ENCODE assay signal across 17 mouse cellular contexts in genomic region chr10:80204055-80204454, GRCm38 (mm10). TPM values are rescaled to one million over a fixed set of nuclear protein-coding genes. Genes with fewer than 3 reads are reported as not detected.
DNase-seq lines count a peak whose midpoint lies in the region; ATAC-seq and TF ChIP-seq lines count a peak whose summit lies in the region.
"Had no signal": no experiment of that assay in that cellular context is flagged by ENCODE, and none has a peak within 500 bp of the region (broad histone marks: within the 10 kb centered on the region; RNA-seq: fewer than 3 reads in every experiment).

No protein-coding gene starts in this region.

- H3K4me2 ChIP-seq in heart, embryonic 13.5 days, result no peak overlapping the region
- H3K4me2 ChIP-seq in forebrain, embryonic 13.5 days, result no peak overlapping the region
- H3K4me2 ChIP-seq in midbrain, embryonic 13.5 days (replicated peaks), result no peak overlapping the region
- H3K4me2 ChIP-seq: kidney, embryonic 15.5 days had no signal

- no peak overlapping the region for H3K27ac ChIP-seq in heart, embryonic 13.5 days (replicated peaks)
- no peak overlapping the region for H3K27ac ChIP-seq in heart, embryonic 10.5 days
- H3K27ac ChIP-seq in ES-E14 (ENCODE audit: insufficient read depth, low read depth, low read length, poor library complexity, severe bottlenecking), result no peak overlapping the region
- peak overlapping the region; percentile 54 for H3K27ac ChIP-seq in forebrain, embryonic 13.5 days
- H3K27ac ChIP-seq in midbrain, embryonic 13.5 days, result peak overlapping the region; percentile 71
- H3K27ac ChIP-seq: kidney, embryonic 15.5 days had no signal

- H3K36me3 ChIP-seq in heart, embryonic 13.5 days, result no peaks in the 10 kb centered on the region
- no peaks in the 10 kb centered on the region for H3K36me3 ChIP-seq in heart, embryonic 10.5 days
- no peaks in the 10 kb centered on the region for H3K36me3 ChIP-seq in ES-E14 (ENCODE audit: control insufficient read depth, insufficient read depth, low read length, poor library complexity, severe bottlenecking)
- H3K36me3 ChIP-seq in forebrain, embryonic 13.5 days (ENCODE audit: poor library complexity, severe bottlenecking), result no peaks in the 10 kb centered on the region
- H3K36me3 ChIP-seq in midbrain, embryonic 13.5 days, result no peaks in the 10 kb centered on the region
- H3K36me3 ChIP-seq: kidney, embryonic 15.5 days had no signal

- no peaks in the 10 kb centered on the region for H3K9me3 ChIP-seq in heart, embryonic 13.5 days
- H3K9me3 ChIP-seq in heart, embryonic 10.5 days, result no peaks in the 10 kb centered on the region
- H3K9me3 ChIP-seq in ES-E14 (ENCODE audit: control insufficient read depth, insufficient read depth, low read depth, low read length), result no peaks in the 10 kb centered on the region
- no peaks in the 10 kb centered on the region for H3K9me3 ChIP-seq in forebrain, embryonic 13.5 days (replicated peaks)
- H3K9me3 ChIP-seq in midbrain, embryonic 13.5 days, result no peaks in the 10 kb centered on the region
- H3K9me3 ChIP-seq: kidney, embryonic 15.5 days had no signal

- no peak for DNase-seq in heart, embryonic 10.5 days (ENCODE audit: low spot score)
- no peak for DNase-seq in ES-E14 (ENCODE audit: low read depth, low spot score)
- no peak for DNase-seq in lung, postnatal 14 days
- DNase-seq in right cerebral cortex, adult 2 months (ENCODE audit: low spot score in 2 of 2), result no peak
- no peak for DNase-seq in left cerebral cortex, adult 18-20 months (ENCODE audit: low spot score in 2 of 2)
- DNase-seq: adrenal gland, adult 8-10 months; cerebellum, adult 2 months; heart, adult 11 months; liver, postnatal 0 days; lung, postnatal 4 days; spleen, adult 18-20 months; thymus, postnatal 25 days had no signal

- H3K4me3 ChIP-seq in heart, embryonic 13.5 days, result no peak overlapping the region
- no peak overlapping the region for H3K4me3 ChIP-seq in heart, embryonic 10.5 days
- no peak overlapping the region for H3K4me3 ChIP-seq in ES-E14 (ENCODE audit: insufficient read depth in 1 of 2, low read depth in 1 of 2, low read length in 2 of 2, poor library complexity in 1 of 2, severe bottlenecking in 1 of 2)
- no peak overlapping the region for H3K4me3 ChIP-seq in forebrain, embryonic 13.5 days
- no peak overlapping the region for H3K4me3 ChIP-seq in midbrain, embryonic 13.5 days (replicated peaks)
- H3K4me3 ChIP-seq: kidney, embryonic 15.5 days had no signal

- H3K4me1 ChIP-seq in heart, embryonic 13.5 days, result peaks cover 9% of the 10 kb centered on the region
- H3K4me1 ChIP-seq in heart, embryonic 10.5 days, result peaks cover 18% of the 10 kb centered on the region
- H3K4me1 ChIP-seq in ES-E14 (ENCODE audit: control insufficient read depth in 2 of 2, insufficient read depth in 2 of 2, low read length in 2 of 2, poor library complexity in 1 of 2), result peaks cover 2 to 20% of the 10 kb centered on the region in 2 experiments; a peak in 2 of 4 replicates
- H3K4me1 ChIP-seq in forebrain, embryonic 13.5 days, result peaks cover 32% of the 10 kb centered on the region
- H3K4me1 ChIP-seq in midbrain, embryonic 13.5 days (replicated peaks), result peaks cover 46% of the 10 kb centered on the region

- in situ Hi-C loops in ES-E14 (cut with MboI; ENCODE audit: low sequenced_read_pairs in 2 of 2, unreplicated experiment in 2 of 2), result no loop called here

- H3K27me3 ChIP-seq in heart, embryonic 13.5 days (replicated peaks), result peaks cover 23% of the 10 kb centered on the region
- H3K27me3 ChIP-seq in heart, embryonic 10.5 days (ENCODE audit: insufficient read depth, poor library complexity, severe bottlenecking), result peaks cover 23% of the 10 kb centered on the region
- H3K27me3 ChIP-seq in forebrain, embryonic 13.5 days, result no peaks in the 10 kb centered on the region
- H3K27me3 ChIP-seq in midbrain, embryonic 13.5 days, result no peaks in the 10 kb centered on the region

- ATAC-seq in heart, embryonic 13.5 days (ENCODE audit: extremely low read depth, insufficient number of reproducible peaks, low FRiP score, low TSS enrichment), result no peak
- no peak for ATAC-seq in forebrain, embryonic 13.5 days
- ATAC-seq in midbrain, embryonic 13.5 days, result no peak
- ATAC-seq: inflammation-experienced regulatory T-cells, adult 6 months; liver, postnatal 0 days had no signal

- peak overlapping the region; percentile 19 for H3K9ac ChIP-seq in heart, embryonic 13.5 days
- H3K9ac ChIP-seq in ES-E14 (ENCODE audit: insufficient read depth, low read depth, low read length, poor library complexity, severe bottlenecking), result peak overlapping the region; percentile 20; the same call in 1 of the 2 replicates
- H3K9ac ChIP-seq in forebrain, embryonic 13.5 days, result peak overlapping the region; percentile 38; the same call in 1 of the 2 replicates
- H3K9ac ChIP-seq in midbrain, embryonic 13.5 days (replicated peaks), result peak overlapping the region; percentile 11; the same call in 1 of the 2 replicates
- H3K9ac ChIP-seq: kidney, embryonic 15.5 days; liver, postnatal 0 days had no signal

- WGBS in heart, embryonic 13.5 days, result 30% methylated on average over 7 of the region's 7 CpGs
- 39% methylated on average over 7 of the region's 7 CpGs for WGBS in heart, embryonic 10.5 days
- WGBS in forebrain, embryonic 13.5 days, result 8% methylated on average over 7 of the region's 7 CpGs
- WGBS in midbrain, embryonic 13.5 days, result 9% methylated on average over 7 of the region's 7 CpGs

TF ChIP-seq in ES-E14, 5 proteins besides CTCF, POLR2A, EP300 and RAD21:
- TF ChIP-seq HCFC1 (IDR thresholded peaks at IDR 0.05; ENCODE audit: borderline replicate concordance, insufficient read depth, low read length) (no peak), ZNF384 (IDR thresholded peaks at IDR 0.05; ENCODE audit: low read depth, low read length) (peak; percentile 86)

RNA-seq across cellular contexts. Expression of gene Mum1, which starts 22.2 kb away (rescaled TPM):
- polyA plus RNA-seq in heart, embryonic 13.5 days (2015; fragmentation: Nextera tagmentation; extraction: Ambion mirVana), result 41.7 and 43.7 TPM in 2 replicates
- polyA plus RNA-seq in heart, embryonic 10.5 days (2016; fragmentation: Nextera tagmentation; extraction: Ambion mirVana), result 56.4 and 76.5 TPM in 2 replicates
- total RNA-seq in ES-E14 (2012; rRNA removed), result 80.8 and 115 TPM in 2 replicates
- 62.1 and 64.7 TPM in 2 replicates for polyA plus RNA-seq in forebrain, embryonic 13.5 days (2015; fragmentation: Nextera tagmentation; extraction: Ambion mirVana)
- 91.4 and 98.4 TPM in 2 replicates for polyA plus RNA-seq in midbrain, embryonic 13.5 days (2015; fragmentation: Nextera tagmentation; extraction: Ambion mirVana)
- total RNA-seq in left cerebral cortex, adult 18-20 months (2021), result 10 to 100 TPM; 32.2 to 39.3 TPM

RNA-seq across cellular contexts. Expression of gene Efna2, which starts 24.8 kb away (rescaled TPM):
- polyA plus RNA-seq in heart, embryonic 13.5 days (2015; fragmentation: Nextera tagmentation; extraction: Ambion mirVana), result 8.5 and 10.6 TPM in 2 replicates
- polyA plus RNA-seq in heart, embryonic 10.5 days (2016; fragmentation: Nextera tagmentation; extraction: Ambion mirVana), result 14.9 and 20.6 TPM in 2 replicates
- total RNA-seq in ES-E14 (2012; rRNA removed), result 2.7 and 3.4 TPM in 2 replicates
- polyA plus RNA-seq in forebrain, embryonic 13.5 days (2015; fragmentation: Nextera tagmentation; extraction: Ambion mirVana), result 17.7 and 19.5 TPM in 2 replicates
- polyA plus RNA-seq in midbrain, embryonic 13.5 days (2015; fragmentation: Nextera tagmentation; extraction: Ambion mirVana), result 34.5 and 41.3 TPM in 2 replicates
- 1 to 10 TPM; 7.0 to 8.2 TPM for total RNA-seq in left cerebral cortex, adult 18-20 months (2021)
- polyA plus RNA-seq: inflammation-experienced regulatory T-cells, adult 6 months had no signal

RNA-seq across cellular contexts. Expression of gene 1600002K03Rik, which starts 31.3 kb away (rescaled TPM):
- polyA plus RNA-seq in heart, embryonic 13.5 days (2015; fragmentation: Nextera tagmentation; extraction: Ambion mirVana), result 10.4 and 13.1 TPM in 2 replicates
- polyA plus RNA-seq in heart, embryonic 10.5 days (2016; fragmentation: Nextera tagmentation; extraction: Ambion mirVana), result 11.7 and 13.9 TPM in 2 replicates
- 25.4 and 31.2 TPM in 2 replicates for total RNA-seq in ES-E14 (2012; rRNA removed)
- polyA plus RNA-seq in forebrain, embryonic 13.5 days (2015; fragmentation: Nextera tagmentation; extraction: Ambion mirVana), result 12.2 and 12.6 TPM in 2 replicates
- polyA plus RNA-seq in midbrain, embryonic 13.5 days (2015; fragmentation: Nextera tagmentation; extraction: Ambion mirVana), result 11.9 and 14.5 TPM in 2 replicates
- total RNA-seq in left cerebral cortex, adult 18-20 months (2021), result 1 to 10 TPM; 6.8 to 7.0 TPM

RNA-seq across cellular contexts. Expression of gene Cirbp, which starts 38.3 kb away (rescaled TPM):
- polyA plus RNA-seq in heart, embryonic 13.5 days (2015; fragmentation: Nextera tagmentation; extraction: Ambion mirVana), result 87.9 and 96.4 TPM in 2 replicates
- 85.7 and 98.0 TPM in 2 replicates for polyA plus RNA-seq in heart, embryonic 10.5 days (2016; fragmentation: Nextera tagmentation; extraction: Ambion mirVana)
- 69.6 and 105 TPM in 2 replicates for total RNA-seq in ES-E14 (2012; rRNA removed)
- polyA plus RNA-seq in forebrain, embryonic 13.5 days (2015; fragmentation: Nextera tagmentation; extraction: Ambion mirVana), result 274 and 308 TPM in 2 replicates
- 354 and 412 TPM in 2 replicates for polyA plus RNA-seq in midbrain, embryonic 13.5 days (2015; fragmentation: Nextera tagmentation; extraction: Ambion mirVana)
- 10 to 100 TPM; 89.7 to 94.6 TPM for total RNA-seq in left cerebral cortex, adult 18-20 months (2021)

RNA-seq across cellular contexts. Expression of gene Ndufs7, which starts 44.9 kb away (rescaled TPM):
- polyA plus RNA-seq in heart, embryonic 13.5 days (2015; fragmentation: Nextera tagmentation; extraction: Ambion mirVana), result 527 and 606 TPM in 2 replicates
- polyA plus RNA-seq in heart, embryonic 10.5 days (2016; fragmentation: Nextera tagmentation; extraction: Ambion mirVana), result 432 and 538 TPM in 2 replicates
- total RNA-seq in ES-E14 (2012; rRNA removed), result 205 and 290 TPM in 2 replicates
- polyA plus RNA-seq in forebrain, embryonic 13.5 days (2015; fragmentation: Nextera tagmentation; extraction: Ambion mirVana), result 267 and 274 TPM in 2 replicates
- 244 and 265 TPM in 2 replicates for polyA plus RNA-seq in midbrain, embryonic 13.5 days (2015; fragmentation: Nextera tagmentation; extraction: Ambion mirVana)
- 100 to 1,000 TPM; 219 to 232 TPM for total RNA-seq in left cerebral cortex, adult 18-20 months (2021)

Comparison
In these comparisons a context has a peak if more than half of its experiments do, and no peak if none do; other contexts are left out.
1. H3K27ac ChIP-seq: peak in forebrain, embryonic 13.5 days (single experiment) and midbrain, embryonic 13.5 days (single experiment); none in heart, embryonic 13.5 days (single experiment), heart, embryonic 10.5 days (single experiment) and ES-E14 (single experiment).
2. Peak in every context shown above with its lines, with median percentiles within 50 percentile points of each other: H3K9ac ChIP-seq.